Mouse (Mus musculus): Measurements from ENCODE around the gene Shroom3.

Gene Shroom3

GRCm38 (mm10) chr5:92759156-92759745, 76.0 kb downstream of the Shroom3 start:
- DNase-seq, result no peak

- DNase-seq, result no peak
Observed at GRCm38 (mm10) chr5:92760542-92760941, 77.3 kb downstream of the Shroom3 start.

- no peak for DNase-seq
Observed at GRCm38 (mm10) chr5:92761615-92762353, 78.5 kb downstream of the Shroom3 start.

GRCm38 (mm10) chr5:92762425-92762824, 79.2 kb downstream of the Shroom3 start:
- DNase-seq, result no peak

GRCm38 (mm10) chr5:92763546-92763952, 80.3 kb downstream of the Shroom3 start:
- no peak for DNase-seq

- DNase-seq, result no peak
Observed at GRCm38 (mm10) chr5:92766301-92766700, 83.1 kb downstream of the Shroom3 start.

- DNase-seq, result no peak
Observed at GRCm38 (mm10) chr5:92767194-92767777, 84.1 kb downstream of the Shroom3 start.

- DNase-seq, result no peak
Observed at GRCm38 (mm10) chr5:92767857-92768291, 84.6 kb downstream of the Shroom3 start.

- no peak for DNase-seq
Observed at GRCm38 (mm10) chr5:92773821-92774220, 90.6 kb downstream of the Shroom3 start.

- no peak for DNase-seq
Observed at GRCm38 (mm10) chr5:92774419-92774818, 91.2 kb downstream of the Shroom3 start.

GRCm38 (mm10) chr5:92774893-92775292, 91.7 kb downstream of the Shroom3 start:
- DNase-seq, result no peak

- DNase-seq, result no peak
Observed at GRCm38 (mm10) chr5:92778395-92778794, 95.2 kb downstream of the Shroom3 start.

GRCm38 (mm10) chr5:92781082-92781481, 97.8 kb downstream of the Shroom3 start:
- no peak for DNase-seq

GRCm38 (mm10) chr5:92784037-92784860, 101.0 kb downstream of the Shroom3 start:
- DNase-seq, result no peak

GRCm38 (mm10) chr5:92785870-92786436, 102.7 kb downstream of the Shroom3 start:
- no peak for DNase-seq

- DNase-seq, result no peak
Observed at GRCm38 (mm10) chr5:92788990-92789389, 105.8 kb downstream of the Shroom3 start.

GRCm38 (mm10) chr5:92796089-92796990, 113.1 kb downstream of the Shroom3 start:
- DNase-seq, result peak; percentile 21 to 31

- no peak for DNase-seq
Observed at GRCm38 (mm10) chr5:92797981-92798380, 114.7 kb downstream of the Shroom3 start.

GRCm38 (mm10) chr5:92804379-92804778, 121.1 kb downstream of the Shroom3 start:
- DNase-seq, result no peak

GRCm38 (mm10) chr5:92808503-92809415, 125.5 kb downstream of the Shroom3 start:
- peak; percentile 61 to 65 for DNase-seq

GRCm38 (mm10) chr5:92809416-92809750, 126.1 kb downstream of the Shroom3 start:
- DNase-seq, result no peak

All from cerebellum, postnatal 10 days (tissue).